Comparison of ENCODE assay signal across 26 mouse cellular contexts in the genomic region with DNA sequence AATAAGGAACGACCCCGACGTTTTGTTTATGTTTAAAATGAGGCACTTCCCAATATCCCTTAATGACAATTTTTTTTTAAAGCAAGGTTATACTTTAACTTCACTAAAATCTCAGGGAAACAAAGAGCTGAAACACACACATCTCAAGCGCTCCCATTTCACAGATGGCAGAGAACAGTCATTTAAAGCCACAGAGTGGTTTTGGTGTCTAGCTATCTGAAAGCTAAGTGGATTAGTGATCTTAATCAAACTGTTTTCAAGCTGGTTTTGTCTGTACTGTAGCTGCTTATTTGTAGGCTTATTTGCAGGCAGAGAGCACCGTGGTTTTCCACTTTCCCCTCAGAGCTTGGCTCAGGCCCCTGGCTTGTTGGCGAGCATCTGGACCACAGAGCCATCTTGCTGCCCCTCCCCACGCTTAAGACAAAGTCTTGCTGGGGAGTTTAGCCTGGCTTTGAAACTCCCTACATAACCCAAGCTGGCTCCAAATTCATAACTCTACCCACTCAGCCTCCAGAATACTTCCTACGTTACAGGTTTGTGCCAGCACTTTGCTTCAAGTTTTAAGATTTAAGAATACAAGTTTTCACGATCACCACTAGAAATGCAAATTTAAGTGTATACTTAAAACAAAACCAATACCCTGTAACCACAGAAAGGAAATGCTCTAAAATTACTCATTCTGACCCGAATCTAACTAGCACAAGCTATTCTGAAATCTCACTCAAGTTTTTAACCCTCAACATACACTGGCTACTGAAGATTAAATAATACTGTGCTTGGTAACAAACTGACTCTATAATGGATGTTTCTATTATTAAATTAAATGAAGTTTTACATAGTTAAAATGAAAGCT. TPM values are rescaled to one million over a fixed set of nuclear protein-coding genes. Genes with fewer than 3 reads are reported as not detected.
DNase-seq lines count a peak whose midpoint lies in the region; ATAC-seq and TF ChIP-seq lines count a peak whose summit lies in the region.
"Had no signal": no experiment of that assay in that cellular context is flagged by ENCODE, and none has a peak within 500 bp of the region (broad histone marks: within the 10 kb centered on the region; RNA-seq: fewer than 3 reads in every experiment).

No protein-coding gene starts in this region.

- in situ Hi-C loops in CH12.LX (cut with MboI; ENCODE audit: low pct_ligation_motif_present, low pct_unique_long_range_greater_than_20kb, low sequenced_read_pairs), result no loop called here

- peak; percentile 96 for TF ChIP-seq EP300 in CH12.LX (IDR thresholded peaks at IDR 0.05; ENCODE audit: low read length)

- no peaks in the 10 kb centered on the region for H3K27me3 ChIP-seq in midbrain, postnatal 0 days (ENCODE audit: insufficient read depth, low read length)
- H3K27me3 ChIP-seq in midbrain, embryonic 15.5 days (replicated peaks), result no peaks in the 10 kb centered on the region
- no peaks in the 10 kb centered on the region for H3K27me3 ChIP-seq in CH12.LX (replicated peaks)
- no peaks in the 10 kb centered on the region for H3K27me3 ChIP-seq in hindbrain, embryonic 16.5 days (replicated peaks; ENCODE audit: control insufficient read depth, insufficient read depth, low read length)
- H3K27me3 ChIP-seq: embryonic facial prominence, embryonic 12.5 days; limb, embryonic 12.5 days; liver, embryonic 12.5 days; Patski; stomach, embryonic 15.5 days had no signal

- no peak for ATAC-seq in midbrain, postnatal 0 days (ENCODE audit: low FRiP score)
- ATAC-seq in midbrain, embryonic 15.5 days (replicated peaks), result no peak
- ATAC-seq in hindbrain, embryonic 16.5 days, result no peak
- ATAC-seq: hindbrain, postnatal 0 days; liver, embryonic 12.5 days; Patski had no signal

- H3K9me3 ChIP-seq in midbrain, postnatal 0 days (ENCODE audit: low read length), result no peaks in the 10 kb centered on the region
- H3K9me3 ChIP-seq in midbrain, embryonic 15.5 days, result no peaks in the 10 kb centered on the region
- H3K9me3 ChIP-seq in CH12.LX (replicated peaks; ENCODE audit: low read length), result peaks cover 2% of the 10 kb centered on the region
- H3K9me3 ChIP-seq in hindbrain, embryonic 16.5 days (ENCODE audit: control insufficient read depth, low read length), result no peaks in the 10 kb centered on the region
- H3K9me3 ChIP-seq: embryonic facial prominence, embryonic 12.5 days; limb, embryonic 12.5 days; liver, embryonic 12.5 days; midbrain, embryonic 10.5 days; stomach, embryonic 15.5 days had no signal

- H3K9ac ChIP-seq in midbrain, postnatal 0 days (replicated peaks; ENCODE audit: low read length, poor library complexity, severe bottlenecking), result no peak overlapping the region
- no peak overlapping the region for H3K9ac ChIP-seq in midbrain, embryonic 15.5 days
- no peak overlapping the region for H3K9ac ChIP-seq in CH12.LX (ENCODE audit: insufficient read depth, low read depth)
- H3K9ac ChIP-seq in hindbrain, embryonic 16.5 days (ENCODE audit: low read depth, low read length), result no peak overlapping the region
- H3K9ac ChIP-seq: embryonic facial prominence, embryonic 12.5 days; limb, embryonic 12.5 days; liver, embryonic 12.5 days; lung, embryonic 14.5 days; stomach, embryonic 15.5 days had no signal

- H3K4me2 ChIP-seq in midbrain, postnatal 0 days (ENCODE audit: low read depth, low read length, poor library complexity, severe bottlenecking), result no peak overlapping the region
- no peak overlapping the region for H3K4me2 ChIP-seq in midbrain, embryonic 15.5 days
- H3K4me2 ChIP-seq in CH12.LX (ENCODE audit: insufficient read depth, low read depth, poor library complexity, severe bottlenecking), result peak overlapping the region; percentile 94; the same call in 1 of the 2 replicates
- no peak overlapping the region for H3K4me2 ChIP-seq in hindbrain, embryonic 16.5 days (ENCODE audit: low read length)
- H3K4me2 ChIP-seq: embryonic facial prominence, embryonic 12.5 days; limb, embryonic 12.5 days; liver, embryonic 12.5 days; lung, embryonic 14.5 days; stomach, embryonic 15.5 days had no signal

- H3K4me1 ChIP-seq in midbrain, postnatal 0 days (ENCODE audit: insufficient read depth, low read length), result no peaks in the 10 kb centered on the region
- no peaks in the 10 kb centered on the region for H3K4me1 ChIP-seq in midbrain, embryonic 15.5 days
- peaks cover 10 to 67% of the 10 kb centered on the region in 2 experiments for H3K4me1 ChIP-seq in CH12.LX (ENCODE audit: control insufficient read depth in 1 of 2, insufficient read depth in 2 of 2)
- no peaks in the 10 kb centered on the region for H3K4me1 ChIP-seq in hindbrain, embryonic 16.5 days (ENCODE audit: control insufficient read depth, insufficient read depth, low read depth, low read length)
- H3K4me1 ChIP-seq: embryonic facial prominence, embryonic 12.5 days; limb, embryonic 12.5 days; midbrain, embryonic 10.5 days; stomach, embryonic 15.5 days had no signal

- WGBS in midbrain, postnatal 0 days, result 82% methylated on average over 10 of the region's 10 CpGs
- WGBS in midbrain, embryonic 15.5 days, result 85% methylated on average over 10 of the region's 10 CpGs
- 80% methylated on average over 10 of the region's 10 CpGs for WGBS in hindbrain, embryonic 16.5 days

- TF ChIP-seq POLR2A in CH12.LX (IDR thresholded peaks at IDR 0.05; ENCODE audit: low read depth, low read length), result no peak

- H3K79me2 ChIP-seq in CH12.LX (replicated peaks; ENCODE audit: control insufficient read depth, extremely low read depth, insufficient read depth, poor library complexity, severe bottlenecking), result no peaks in the 10 kb centered on the region

- H3K4me3 ChIP-seq in midbrain, postnatal 0 days (ENCODE audit: low read depth, low read length), result no peak overlapping the region
- H3K4me3 ChIP-seq in midbrain, embryonic 15.5 days, result no peak overlapping the region
- H3K4me3 ChIP-seq in CH12.LX (replicated peaks in 1 of 3; ENCODE audit: low read depth in 2 of 3, low read length in 2 of 3, poor library complexity in 1 of 3), result no peak overlapping the region
- no peak overlapping the region for H3K4me3 ChIP-seq in hindbrain, embryonic 16.5 days (ENCODE audit: low read length)
- H3K4me3 ChIP-seq: embryonic facial prominence, embryonic 12.5 days; limb, embryonic 12.5 days; liver, embryonic 12.5 days; midbrain, embryonic 10.5 days; stomach, embryonic 15.5 days had no signal

- peaks cover 9% of the 10 kb centered on the region; the same call in 1 of the 2 replicates for H3K36me3 ChIP-seq in midbrain, postnatal 0 days (ENCODE audit: insufficient read depth, low read length)
- peaks cover 25% of the 10 kb centered on the region for H3K36me3 ChIP-seq in midbrain, embryonic 15.5 days (replicated peaks)
- peaks cover 11 to 47% of the 10 kb centered on the region in 2 experiments for H3K36me3 ChIP-seq in CH12.LX (replicated peaks in 1 of 2; ENCODE audit: control insufficient read depth in 1 of 2, insufficient read depth in 1 of 2, low read length in 1 of 2)
- peaks cover 11% of the 10 kb centered on the region; the same call in 1 of the 2 replicates for H3K36me3 ChIP-seq in hindbrain, embryonic 16.5 days (ENCODE audit: control insufficient read depth, insufficient read depth, low read length)

- no peak overlapping the region for H3K27ac ChIP-seq in midbrain, postnatal 0 days (ENCODE audit: low read depth, low read length)
- H3K27ac ChIP-seq in midbrain, embryonic 15.5 days, result no peak overlapping the region
- H3K27ac ChIP-seq in CH12.LX (ENCODE audit: insufficient read depth, low read depth), result peak overlapping the region; percentile 86
- no peak overlapping the region for H3K27ac ChIP-seq in hindbrain, embryonic 16.5 days (ENCODE audit: low read depth, low read length)
- H3K27ac ChIP-seq: embryonic facial prominence, embryonic 12.5 days; hindbrain, postnatal 0 days; limb, embryonic 12.5 days; liver, embryonic 12.5 days; midbrain, embryonic 10.5 days; stomach, embryonic 15.5 days had no signal

- no peak for TF ChIP-seq CTCF in midbrain, postnatal 0 days (IDR thresholded peaks at IDR 0.05)
- no peak for TF ChIP-seq CTCF in CH12.LX (conservative IDR thresholded peaks at IDR 0.05 in 1 of 2, IDR thresholded peaks at IDR 0.05 in 1 of 2; ENCODE audit: low read depth in 2 of 2, low read length in 2 of 2)

- TF ChIP-seq RAD21 in CH12.LX (IDR thresholded peaks at IDR 0.05; ENCODE audit: low read depth, low read length), result no peak; the same call in 1 of the 2 replicates

- peak; percentile 40 to 62 for DNase-seq in cerebellum, postnatal 14 days
- no peak for DNase-seq in cerebellum, adult 8-10 months
- peak; percentile 25 for DNase-seq in midbrain, postnatal 0 days (ENCODE audit: low spot score)
- peak; percentile 81 for DNase-seq in CH12.LX (ENCODE audit: extremely low read depth)
- DNase-seq in induced T-regulatory cell, adult 2 months (ENCODE audit: low read depth), result peak; percentile 61
- no peak for DNase-seq in gastrocnemius, adult 8-10 months (ENCODE audit: low spot score in 2 of 2)
- DNase-seq: adrenal gland, postnatal 10 days; cerebellum, adult 11-12 months; gastrocnemius, postnatal 36 days; kidney, adult 2 months; kidney, postnatal 36 days; lung, embryonic 14.5 days; lung, postnatal 36 days; retina, postnatal 1 day; thymus, adult 18-20 months had no signal

- dilution Hi-C loops in CH12.LX (cut with MboI; ENCODE audit: extremely low pct_ligation_motif_present, extremely low pct_unique_long_range_greater_than_20kb, low sequenced_read_pairs), result no loop called here

TF ChIP-seq in CH12.LX, 34 proteins besides CTCF, POLR2A, EP300 and RAD21 (continues in another document):
- TF ChIP-seq BHLHE40 (IDR thresholded peaks at IDR 0.05; ENCODE audit: low read depth, low read length) (peak; percentile 59; the same call in 1 of the 2 replicates), JUND (conservative IDR thresholded peaks at IDR 0.05; ENCODE audit: low read depth, low read length) (peak; percentile 92), MAFK (IDR thresholded peaks at IDR 0.05; ENCODE audit: insufficient replicate concordance, low read length) (peak; percentile 76), NRF1 (IDR thresholded peaks at IDR 0.05; ENCODE audit: low read depth, low read length) (no peak), CHD1 (IDR thresholded peaks at IDR 0.05; ENCODE audit: low read depth, low read length) (0 out of 2 replicates have a peak, but pooled peaks have one; percentile 31), TCF12 (IDR thresholded peaks at IDR 0.05; ENCODE audit: low read depth, low read length) (peak; percentile 30; the same call in 1 of the 2 replicates), MXI1 (IDR thresholded peaks at IDR 0.05; ENCODE audit: low read depth, low read length) (no peak; the same call in 1 of the 2 replicates), JUN (IDR thresholded peaks at IDR 0.05; ENCODE audit: insufficient read depth, low read depth, low read length) (peak; percentile 92)

RNA-seq across cellular contexts. Expression of gene Kcnmb4, which starts 13.4 kb away (rescaled TPM):
- 43.2 and 67.6 TPM in 2 replicates for total RNA-seq in midbrain, postnatal 0 days (2014; rRNA removed)
- 19.8 and 21.7 TPM in 2 replicates for polyA plus RNA-seq in midbrain, postnatal 0 days (2015; fragmentation: Nextera tagmentation; extraction: Ambion mirVana)
- 17.1 and 20.3 TPM in 2 replicates for polyA plus RNA-seq in midbrain, embryonic 15.5 days (2015; fragmentation: Nextera tagmentation; extraction: Ambion mirVana)
- total RNA-seq in CH12.LX (2012; rRNA removed) (1.1 TPM in 2 replicates), CH12.LX (2014; rRNA removed) (1.0 and 1.8 TPM in 2 replicates)
- 0.80 and 1.2 TPM in 2 replicates for polyA plus RNA-seq in CH12.LX (2012; ENCODE audit: insufficient read length, low read depth)
- 28.3 and 30.9 TPM in 2 replicates for polyA plus RNA-seq in hindbrain, embryonic 16.5 days (2015; fragmentation: Nextera tagmentation; extraction: Ambion mirVana)
- total RNA-seq in gastrocnemius, adult 8-10 months (2022), result under 1 TPM in 2 of 4 experiments, not detected in 2; 0.21 to 0.22 TPM
- total RNA-seq: gastrocnemius, postnatal 36 days; hematopoietic stem cell, adult 5-6 weeks; monocyte, adult 5-6 weeks had no signal

Comparison
In these comparisons a context has a peak if more than half of its experiments do, and no peak if none do; other contexts are left out.
1. DNase-seq: peak in cerebellum, postnatal 14 days (2 of 2), midbrain, postnatal 0 days (single experiment), CH12.LX (single experiment) and induced T-regulatory cell, adult 2 months (single experiment); none in cerebellum, adult 8-10 months (single experiment) and gastrocnemius, adult 8-10 months (0 of 2).